Mouse (Mus musculus) lung, adult 2 months (tissue): ENCODE data around the gene Eif2b3.

Experiments used
- CTCF ChIP-seq: fragments of 200-500 bp; IDR thresholded peaks from 2 replicates; pipeline ENCODE4 v1.5.1; 2011; ENCODE audit warnings: mild to moderate bottlenecking, low read length, control low read depth; ENCODE audit not compliant: insufficient read depth
- POLR2A ChIP-seq: fragments of 200-500 bp; IDR thresholded peaks from 2 replicates; pipeline ENCODE4 v1.6.1; 2011; ENCODE audit warnings: low read depth, mild to moderate bottlenecking, control low read depth, low read length, borderline replicate concordance; ENCODE audit errors: extremely low read depth

- no peak for TF ChIP-seq POLR2A
- TF ChIP-seq CTCF: no peak
Observed at GRCm38 (mm10) chr4:117023469-117023868, 4.3 kb downstream of the Eif2b3 start.
